Mouse (Mus musculus): ENCODE results near the gene Nupr1l. TPM values are rescaled to one million over a fixed set of nuclear protein-coding genes. Genes with fewer than 3 reads are reported as not detected.
"Not testable (repeated sequence)": the region's sequence is repeated elsewhere in the genome, so short reads cannot be mapped to it uniquely, and the experiment has no call there.

Nupr1l gene
- total RNA-seq, 1 experiment from 2014 or later = 4.3 TPM

DNA sequence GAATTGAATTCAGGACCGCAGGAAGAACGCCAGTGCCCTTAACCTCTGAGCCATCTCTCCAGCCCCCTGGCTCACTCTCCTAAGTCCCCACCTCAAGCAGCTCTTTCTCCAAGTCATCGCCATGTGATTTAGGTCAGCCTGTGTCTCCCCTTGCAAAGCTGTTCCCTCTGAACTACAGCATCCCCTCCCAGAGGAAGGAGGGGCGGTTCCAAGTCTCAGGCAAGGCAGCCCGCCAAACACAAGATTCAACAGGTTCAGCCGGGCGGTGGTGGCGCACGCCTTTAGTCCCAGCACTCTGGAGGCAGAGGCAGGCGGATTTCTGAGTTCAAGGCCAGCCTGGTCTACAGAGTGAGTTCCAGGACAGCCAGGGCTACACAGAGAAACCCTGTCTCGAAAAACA, 7.2 kb downstream of the Nupr1l start:
- not testable (repeated sequence) for DNase-seq

DNA sequence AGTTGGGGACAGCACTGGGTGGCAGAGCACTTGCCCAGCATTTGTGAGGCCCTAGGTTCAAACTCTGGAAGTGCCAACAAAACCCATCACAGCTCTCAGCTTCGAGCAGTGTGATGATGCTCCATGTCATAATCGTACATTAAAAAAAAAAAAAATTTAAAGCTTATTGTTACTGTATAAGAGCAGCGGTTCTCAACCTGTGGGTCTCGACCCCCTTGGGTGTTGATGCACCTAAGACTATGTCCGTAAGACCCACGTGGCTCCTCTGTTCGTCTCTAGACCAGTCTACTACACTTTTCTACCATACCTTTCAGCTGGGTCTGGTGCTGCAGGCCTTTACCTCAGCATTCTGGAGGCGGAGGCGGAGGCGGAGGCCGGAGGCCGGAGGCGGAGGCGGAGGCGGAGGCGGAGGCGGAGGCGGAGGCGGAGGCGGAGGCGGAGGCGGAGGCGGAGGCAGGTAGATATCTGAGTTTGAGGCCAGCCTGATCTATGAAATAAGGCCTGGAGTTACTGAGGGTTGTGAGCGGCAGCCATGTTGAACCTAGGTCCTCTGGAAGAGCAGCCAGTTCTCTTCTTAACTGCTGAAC, 9.8 kb downstream of the Nupr1l start:
- no peak for DNase-seq

DNA sequence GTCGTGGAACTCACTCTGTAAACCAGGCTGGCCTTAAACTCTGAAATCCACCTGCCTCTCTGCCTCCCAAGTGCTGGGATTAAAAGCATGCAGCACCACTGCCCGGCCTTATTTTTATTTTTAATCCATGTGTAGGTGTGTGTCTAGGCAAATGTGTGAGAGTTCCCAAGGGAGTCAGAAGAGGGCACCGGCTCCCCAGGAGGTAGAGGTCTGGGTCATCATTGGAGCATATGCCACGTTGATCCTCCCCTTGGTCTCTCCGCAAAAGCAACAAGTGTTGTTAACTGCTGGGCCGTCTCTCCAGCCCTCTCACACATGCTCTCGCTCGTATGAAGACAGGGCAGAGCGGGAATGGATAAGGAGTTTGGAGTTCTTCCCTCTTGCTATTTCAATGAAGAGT, 10.4 kb downstream of the Nupr1l start:
- DNase-seq = no peak

DNA sequence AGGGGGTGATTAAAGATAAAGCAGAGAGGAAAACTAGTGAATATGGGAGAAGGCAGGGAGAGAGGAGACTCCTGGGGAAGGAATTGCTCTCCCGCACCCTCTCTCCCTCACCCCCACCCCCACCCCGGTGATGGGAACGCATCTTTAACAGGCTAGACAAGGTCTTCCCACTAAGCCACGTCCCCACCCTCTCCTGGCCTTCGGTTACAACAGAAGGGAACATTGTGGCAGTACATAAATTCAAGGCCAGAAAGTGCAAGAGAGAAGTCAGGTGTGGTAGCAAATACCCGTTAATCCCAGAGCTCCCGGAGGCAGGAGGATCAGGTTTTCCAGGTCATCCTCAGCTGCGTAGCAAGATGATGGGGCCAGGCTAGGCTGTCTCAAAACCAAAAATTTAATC, 11.0 kb downstream of the Nupr1l start:
- peak; percentile 12 for DNase-seq

DNA sequence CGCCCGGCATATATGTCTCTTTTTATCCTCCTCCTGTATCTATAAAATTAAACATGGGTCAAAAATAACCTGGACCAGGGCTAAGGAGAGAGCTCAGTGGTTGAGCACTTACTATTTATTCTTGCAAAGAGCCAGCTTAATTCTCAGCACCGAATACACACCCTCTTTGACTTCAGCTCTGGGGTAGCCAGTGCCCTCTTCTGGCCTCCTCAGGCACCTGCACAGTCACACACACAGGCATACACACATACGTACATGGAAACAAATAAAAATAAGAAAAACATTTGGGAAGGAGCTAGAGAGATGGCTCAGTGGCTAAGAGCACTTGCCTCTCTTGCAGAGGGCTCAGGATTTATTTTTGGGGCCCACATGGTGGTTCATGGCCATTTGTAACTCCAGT, 13.6 kb downstream of the Nupr1l start:
- no peak for DNase-seq

DNA sequence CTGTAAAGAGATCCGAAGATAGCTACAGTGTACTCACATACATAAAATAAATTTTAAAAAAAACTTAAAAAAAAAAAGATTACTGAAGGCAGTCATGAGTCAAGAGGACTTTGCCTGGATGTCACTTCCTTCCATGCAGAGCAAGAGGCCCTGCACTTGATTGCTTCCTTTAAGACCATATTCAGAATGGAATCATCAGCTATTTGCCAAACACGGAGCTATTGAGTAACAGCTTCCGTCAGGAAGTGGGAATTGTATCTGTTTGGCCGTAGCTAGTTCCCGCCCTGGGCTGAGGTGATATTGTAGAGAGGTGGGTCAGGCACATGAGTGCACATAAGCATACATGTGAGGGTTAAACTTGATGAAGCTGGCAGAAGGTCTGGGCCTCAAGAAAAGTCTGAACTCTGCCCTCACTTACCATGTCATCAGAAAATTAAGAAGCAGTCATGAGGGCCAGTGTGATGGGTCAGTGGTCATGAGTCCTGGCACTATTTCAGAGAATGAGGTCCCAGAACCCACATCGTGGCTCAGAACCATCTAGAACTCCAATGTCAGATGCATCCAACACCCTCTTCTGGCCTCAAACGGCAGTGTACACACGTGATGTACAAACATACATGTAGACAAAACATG, 16.6 kb downstream of the Nupr1l start:
- DNase-seq = no peak

DNA sequence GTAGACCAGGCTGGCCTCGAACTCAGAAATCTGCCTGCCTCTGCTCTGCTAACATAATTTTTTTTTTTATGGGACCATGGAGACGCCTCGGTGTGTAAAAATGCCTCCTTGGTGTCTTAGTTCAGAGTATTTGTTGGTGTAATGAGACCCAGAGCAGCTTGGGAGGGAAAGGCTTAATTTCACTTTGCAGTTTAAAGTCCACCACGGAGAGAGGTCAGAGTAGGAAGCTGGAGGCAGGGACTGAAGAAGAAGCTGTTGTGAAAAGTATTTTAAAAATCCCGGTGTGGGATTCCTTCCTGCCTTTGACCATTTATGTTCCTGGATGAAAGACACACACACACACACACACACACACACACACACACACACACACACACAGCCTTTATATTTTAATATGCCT, 17.6 kb downstream of the Nupr1l start:
- DNase-seq = no peak

DNA sequence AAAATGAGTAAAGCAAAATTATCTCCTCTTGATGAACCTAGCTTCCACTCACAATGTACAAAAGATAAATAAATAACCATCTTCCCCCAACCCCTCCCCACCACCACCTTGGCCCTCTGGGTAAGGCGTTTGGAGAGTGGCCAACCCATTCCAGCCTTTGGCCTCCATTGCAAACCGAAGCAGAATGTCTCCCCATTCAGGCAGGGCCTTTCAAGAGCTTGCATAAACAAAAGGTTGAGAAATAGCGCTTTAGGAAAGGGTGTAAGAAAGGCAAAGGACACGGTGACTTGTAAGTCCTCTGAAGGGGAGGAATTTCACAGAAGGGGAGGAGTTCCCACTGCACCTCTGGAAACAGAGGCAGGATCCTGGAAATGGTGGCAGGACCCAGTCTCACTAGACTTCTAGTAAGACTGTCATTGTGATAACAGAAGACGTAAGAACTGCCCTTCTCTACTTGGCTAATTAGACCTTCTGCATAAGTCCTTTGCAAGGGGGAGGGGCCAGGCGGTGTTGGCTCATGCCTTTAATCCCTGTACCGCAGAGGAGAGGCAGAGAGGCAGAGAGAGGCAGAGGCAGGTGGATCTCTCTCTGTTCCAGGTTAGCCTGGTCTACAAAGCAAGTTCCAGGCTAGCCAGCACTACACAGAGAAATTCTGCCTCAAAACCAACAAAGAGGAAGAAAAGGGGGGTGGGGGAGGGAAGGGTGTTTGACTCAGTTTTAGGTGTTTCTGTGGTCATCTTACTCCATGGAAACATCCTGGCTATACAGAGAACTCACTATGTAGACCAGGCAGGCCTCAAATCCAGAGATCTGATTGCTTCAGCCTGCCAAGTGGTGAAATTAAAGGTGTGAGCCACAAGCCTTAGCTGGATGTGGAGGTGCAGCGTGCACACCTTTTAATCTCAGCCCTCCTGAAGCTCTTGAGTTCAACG, 21.9 kb downstream of the Nupr1l start:
- peak; percentile 59 for DNase-seq

DNA sequence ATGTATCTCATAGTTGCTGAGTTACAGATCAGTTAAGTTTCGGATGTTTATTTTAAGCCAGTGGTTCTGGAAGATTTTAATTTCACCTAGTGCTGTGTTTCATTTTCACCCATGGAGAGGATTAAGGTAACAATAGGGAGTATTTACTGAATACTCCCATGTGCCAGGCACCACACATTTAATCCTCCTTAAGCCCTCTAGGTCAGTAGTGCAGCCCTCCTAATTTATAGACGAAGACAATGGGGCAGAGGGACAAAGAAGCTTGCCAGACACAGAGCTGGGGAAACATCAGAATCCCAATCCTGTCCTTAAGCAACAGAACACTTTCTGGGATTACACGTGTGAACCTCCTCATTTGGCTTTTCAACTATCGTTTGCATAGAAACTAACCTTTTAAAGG, 28.6 kb downstream of the Nupr1l start:
- no peak for DNase-seq

DNA sequence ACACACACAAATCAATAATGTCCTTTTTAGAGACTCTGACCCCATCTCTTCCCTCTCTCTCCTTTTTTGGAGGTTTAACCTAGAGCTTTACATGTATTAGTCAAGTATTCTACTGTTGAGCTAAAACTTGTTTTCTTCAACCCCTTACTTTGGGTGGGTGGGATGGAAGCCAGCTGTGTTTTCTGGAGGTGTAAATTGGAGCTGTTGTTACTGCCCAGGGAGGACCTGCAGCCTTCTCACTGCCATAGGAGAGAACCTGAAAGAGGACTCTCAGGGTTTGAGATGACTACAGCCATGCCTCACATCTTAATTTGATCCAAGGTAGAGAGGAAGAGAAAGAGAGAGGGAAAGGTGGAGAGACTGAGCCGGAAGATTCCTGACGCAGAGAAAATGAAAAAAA, 31.9 kb downstream of the Nupr1l start:
- DNase-seq = no peak

DNA sequence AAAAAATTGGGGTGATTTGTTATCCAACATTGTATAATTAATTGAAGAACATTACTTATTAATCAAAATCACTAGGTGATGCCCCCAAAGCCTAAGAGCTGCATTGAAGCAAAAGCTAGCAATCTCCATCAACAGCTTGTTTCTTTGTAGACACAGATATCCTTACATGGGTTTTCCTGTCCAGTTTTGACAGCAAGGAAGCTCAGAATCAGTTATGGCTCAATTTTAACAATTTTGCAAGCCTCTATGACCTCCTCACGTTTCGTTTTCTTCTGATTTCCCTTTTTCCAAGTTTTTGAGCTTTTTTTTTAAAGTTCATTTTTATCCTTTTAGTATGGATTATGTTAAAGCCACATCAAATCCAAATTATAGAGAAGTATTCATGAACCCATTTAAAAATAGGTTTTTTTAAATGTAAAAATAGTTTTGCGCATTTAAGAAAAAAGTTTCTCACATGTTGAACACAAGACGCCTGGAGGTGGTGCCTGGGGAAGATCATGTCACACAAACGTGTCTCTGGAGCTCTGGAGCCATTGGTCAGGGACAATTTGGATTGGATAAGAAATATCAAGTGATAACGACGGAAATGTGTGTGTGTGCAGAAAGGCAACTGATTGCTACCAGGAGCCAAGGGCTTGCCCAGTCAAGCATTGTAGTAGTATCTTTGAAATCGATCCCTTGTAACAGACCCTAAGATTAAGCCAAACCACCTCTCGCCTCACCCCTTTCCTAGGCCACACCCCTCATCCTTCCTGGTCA, 32.6 kb downstream of the Nupr1l start:
- no peak for DNase-seq

DNA sequence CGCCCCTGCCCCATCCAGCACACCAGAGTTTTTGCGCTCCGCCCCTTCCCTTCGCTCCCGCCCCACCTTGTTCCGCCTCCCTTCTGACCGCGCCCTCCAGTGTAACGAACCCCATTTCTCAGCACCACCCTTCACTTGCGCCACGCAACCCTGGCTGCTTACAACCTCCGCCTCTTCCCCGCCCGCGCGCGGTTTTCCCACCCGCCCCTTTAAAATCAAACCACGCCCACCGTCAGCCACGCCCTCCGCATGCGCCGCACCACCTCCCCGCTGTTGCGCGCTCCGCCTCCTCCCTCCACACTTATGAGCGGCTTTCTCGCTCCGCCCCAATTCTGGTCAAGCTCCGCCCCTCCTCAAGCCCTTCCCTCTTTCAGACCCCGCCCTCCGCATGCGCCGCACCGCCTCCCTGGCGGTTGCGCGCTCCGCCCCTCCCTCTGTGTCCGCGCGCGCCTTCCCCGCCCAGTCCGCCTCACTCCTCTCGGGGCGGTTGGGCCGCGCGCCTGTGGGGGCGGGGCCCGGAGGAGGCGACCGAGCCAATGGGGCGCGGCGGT, 33.2 kb downstream of the Nupr1l start, which contains the start of gene Vkorc1l1:
Vkorc1l1 (plus strand) TSS at position 476 of the 551 bp plus-strand sequence.
- DNase-seq = peak; percentile 100

DNA sequence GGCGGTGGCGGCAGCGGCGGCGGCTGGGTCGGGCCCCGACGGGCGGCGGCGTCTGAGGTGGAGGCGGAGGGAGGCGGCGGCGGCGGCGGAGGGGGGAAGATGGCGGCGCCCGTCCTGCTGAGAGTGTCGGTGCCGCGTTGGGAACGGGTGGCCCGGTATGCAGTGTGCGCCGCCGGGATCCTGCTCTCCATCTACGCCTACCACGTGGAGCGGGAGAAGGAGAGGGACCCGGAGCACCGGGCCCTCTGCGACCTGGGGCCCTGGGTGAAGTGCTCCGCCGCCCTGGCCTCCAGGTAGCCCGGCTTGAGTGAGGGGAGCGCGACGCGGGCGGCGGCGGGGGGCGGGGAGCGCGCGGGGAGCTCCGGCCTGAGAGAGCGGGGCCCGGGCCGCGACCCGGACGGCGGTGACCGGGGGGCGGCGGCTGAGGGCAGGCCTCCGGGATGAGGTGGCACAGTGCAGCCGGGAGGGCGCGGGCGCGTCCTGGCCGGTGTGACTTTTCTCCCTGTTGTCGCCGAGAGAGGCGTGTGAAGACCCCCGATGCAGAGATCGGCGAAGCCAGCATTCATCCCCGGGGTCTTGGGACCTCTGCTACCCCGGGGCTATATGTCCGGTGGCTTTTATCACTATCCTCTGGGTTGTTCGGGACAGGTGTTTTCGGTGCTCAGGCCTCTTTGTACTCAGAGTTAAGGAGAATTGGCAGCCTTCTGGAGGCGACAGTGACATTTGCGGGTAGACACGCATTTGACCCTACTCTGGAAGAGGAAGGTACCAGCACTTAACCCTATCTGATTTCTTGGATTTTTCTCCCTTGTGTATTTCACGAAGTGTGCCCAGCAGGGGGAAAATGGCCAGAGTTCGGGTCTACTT, 34.0 kb downstream of the Nupr1l start:
- peak; percentile 56 for DNase-seq

DNA sequence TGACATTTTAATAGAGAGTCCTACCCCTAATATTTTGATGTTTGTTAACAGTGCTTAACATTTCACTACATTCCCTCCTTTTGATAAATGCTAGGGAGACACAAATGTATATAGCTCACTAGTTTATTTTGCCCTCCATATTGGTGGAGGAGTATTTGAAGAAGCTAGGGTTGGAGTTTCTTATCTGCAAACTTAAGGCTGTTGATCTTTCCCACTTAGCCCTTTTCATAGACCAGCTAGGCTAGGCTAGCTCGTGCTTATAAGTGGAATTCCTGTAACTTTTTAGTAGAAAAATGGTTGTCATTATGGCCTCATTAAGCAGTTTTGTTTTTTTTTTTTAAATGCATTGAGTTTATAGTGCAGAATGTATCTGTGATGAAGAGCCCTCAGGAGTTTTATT, 35.1 kb downstream of the Nupr1l start:
- DNase-seq = no peak

DNA sequence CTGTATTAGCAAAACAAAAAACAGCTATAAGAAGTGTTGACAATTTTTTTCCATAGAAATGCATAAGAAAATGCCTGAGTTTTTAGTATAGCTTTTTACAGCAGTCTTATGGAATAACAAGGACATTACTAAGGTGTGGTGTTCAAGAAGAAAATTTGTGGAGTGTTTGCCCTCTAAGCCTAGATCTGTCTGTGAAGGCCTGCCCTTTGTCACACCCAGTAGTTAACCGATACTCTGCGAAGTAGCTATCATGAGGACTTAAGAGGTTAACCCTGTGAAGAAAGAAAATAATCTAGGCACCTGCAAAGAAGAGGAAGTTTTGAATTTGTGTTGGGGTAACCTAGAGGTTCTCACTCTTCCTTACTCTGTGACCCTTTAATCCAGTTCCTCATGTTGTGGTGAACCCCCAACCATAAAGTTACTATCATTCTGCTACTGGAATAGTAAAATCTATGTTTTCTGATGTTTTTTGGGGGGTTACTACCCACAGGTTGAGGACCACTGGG, 39.2 kb downstream of the Nupr1l start:
- DNase-seq = no peak

DNA sequence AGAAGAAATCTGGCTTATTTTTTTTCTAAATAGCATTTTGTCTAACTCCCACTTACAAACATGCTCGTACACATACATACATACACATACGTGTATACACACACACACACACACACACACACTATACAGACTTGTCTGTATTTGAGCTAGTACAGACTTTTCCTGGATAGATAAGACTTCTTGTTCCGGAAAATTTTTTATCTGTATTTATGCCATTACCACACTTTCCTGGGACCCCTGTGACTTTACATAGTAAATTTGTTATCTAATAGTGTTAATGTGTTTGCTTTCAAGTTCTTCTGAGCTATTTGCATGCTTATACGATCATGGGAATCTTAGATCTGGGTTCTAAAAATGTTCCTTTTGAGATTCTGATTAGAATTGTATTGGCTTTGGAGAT, 43.8 kb downstream of the Nupr1l start:
- DNase-seq = no peak

DNA sequence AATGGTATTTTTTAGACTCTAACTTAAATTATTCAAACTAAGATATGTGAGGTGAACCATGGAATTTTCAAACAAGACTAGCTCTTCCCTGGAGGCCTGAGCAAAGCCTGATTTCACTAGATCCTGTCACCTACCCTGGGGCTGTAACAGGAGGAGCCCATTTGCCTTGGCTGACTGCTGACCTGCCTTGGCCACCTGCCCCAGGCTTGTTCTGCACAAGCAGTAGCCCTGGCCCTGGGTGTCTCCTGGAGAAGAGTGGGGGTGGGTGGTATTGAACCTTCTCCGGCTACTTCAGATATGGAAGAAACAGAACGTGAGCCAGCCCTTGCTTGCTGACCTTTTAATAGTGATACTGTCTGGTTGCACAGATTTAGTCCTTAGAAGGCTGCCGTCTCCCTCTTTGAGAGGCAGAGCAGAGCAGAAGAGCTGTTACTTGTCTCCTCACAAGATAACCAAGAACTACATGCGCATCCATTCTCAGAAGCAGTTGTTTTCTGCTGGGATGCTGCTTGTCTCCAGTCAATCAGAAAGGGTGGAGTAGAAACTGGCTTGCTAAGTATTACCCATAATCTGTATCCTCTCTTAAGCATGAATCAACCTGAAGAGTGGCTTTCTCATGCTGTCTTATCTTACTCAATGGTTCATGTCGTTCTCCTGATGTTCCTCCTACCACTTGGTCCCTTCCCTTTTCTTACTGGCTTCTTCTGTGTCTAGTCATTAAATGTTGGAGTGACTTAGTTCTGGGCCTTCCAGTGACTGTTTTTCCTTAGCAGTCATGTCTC, 46.3 kb downstream of the Nupr1l start:
- DNase-seq = peak; percentile 60

DNA sequence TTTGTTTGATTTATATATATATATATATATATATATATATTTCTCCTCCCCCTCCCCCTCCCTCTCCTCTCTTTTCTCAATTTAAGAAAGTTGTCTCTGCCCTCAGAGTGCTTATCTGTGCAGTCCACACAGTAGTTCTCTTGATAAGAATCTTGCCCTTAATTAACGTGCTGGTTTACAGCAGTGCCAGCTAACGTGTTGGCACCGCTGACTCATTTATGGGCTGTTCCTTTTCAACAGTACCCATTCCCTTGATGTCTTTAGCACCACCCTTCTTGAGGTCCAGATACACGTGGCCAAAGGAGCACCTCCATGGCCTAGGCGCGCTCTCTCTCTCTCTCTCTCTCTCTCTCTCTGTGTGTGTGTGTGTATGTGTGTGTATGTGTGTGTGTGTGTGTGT, 47.5 kb downstream of the Nupr1l start:
- no peak for DNase-seq

DNA sequence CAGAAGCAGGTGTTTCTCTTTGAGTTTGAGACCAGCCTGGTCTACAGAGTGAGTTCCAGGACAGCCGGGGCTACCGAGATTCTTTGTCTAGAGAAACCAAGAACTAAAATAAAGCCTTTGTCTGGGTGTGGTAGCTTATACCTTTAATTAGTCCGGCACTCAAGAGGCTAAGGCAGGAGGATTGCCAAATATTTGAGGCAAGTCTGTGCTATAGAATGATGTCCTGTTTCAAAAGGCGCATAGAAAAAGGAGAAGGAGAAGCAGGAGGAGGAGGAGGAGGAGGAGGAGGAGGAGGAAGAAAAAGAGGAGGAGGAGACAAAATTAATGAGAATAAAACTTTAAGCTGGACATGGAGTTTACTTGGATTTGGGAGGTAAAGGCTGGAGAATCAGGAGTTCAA, 54.9 kb downstream of the Nupr1l start:
- DNase-seq = no peak
